Mouse (Mus musculus) midbrain, embryonic 14.5 days (tissue): ENCODE measurements at regions not wholly inside any gene's neighbourhood (a gene's known extent, or its start where the extent isn't known, plus 50 kb on each side); places are given as distances from the start of the nearest gene placed in this dataset.

Source experiments
- ATAC-seq: fragments of 200-750 bp; cut with Nextera tagmentation; 2 replicates; pipeline ENCODE4 v1.8.0; 2017; ENCODE audit warnings: moderate number of reproducible peaks, moderate library complexity; ENCODE audit not compliant: low FRiP score, low TSS enrichment
- DNase-seq: peaks from one replicate; pipeline ENCODE4 v3.0.0-alpha.2; 2015
- H3K27ac ChIP-seq: fragments of 300-500 bp; sonication (generic); replicated peaks from 2 replicates; pipeline ENCODE4 v1.5.1; 2014; ENCODE audit warnings: mild to moderate bottlenecking, low read depth, low read length, moderate library complexity
- H3K27me3 ChIP-seq: fragments of 300-500 bp; sonication (generic); 2 replicates; pipeline ENCODE4 v1.6.1; 2014; ENCODE audit warnings: low read length, control low read depth, mixed read lengths; ENCODE audit not compliant: control insufficient read depth, insufficient read depth
- H3K36me3 ChIP-seq: fragments of 300-500 bp; sonication (generic); 2 replicates; pipeline ENCODE4 v1.6.1; 2014; ENCODE audit warnings: low read length, control low read depth; ENCODE audit not compliant: control insufficient read depth, insufficient read depth
- H3K4me1 ChIP-seq: fragments of 300-500 bp; sonication (generic); 2 replicates; pipeline ENCODE4 v1.6.1; 2014; ENCODE audit warnings: mild to moderate bottlenecking, antibody characterized with exemption, low read length, control low read depth; ENCODE audit not compliant: control insufficient read depth, insufficient read depth
- H3K4me2 ChIP-seq: fragments of 300-500 bp; sonication (generic); 2 replicates; pipeline ENCODE4 v1.6.1; 2014; ENCODE audit warnings: mild to moderate bottlenecking, low read length, moderate library complexity
- H3K4me3 ChIP-seq: fragments of 300-500 bp; sonication (generic); replicated peaks from 2 replicates; pipeline ENCODE4 v1.5.1; 2014; ENCODE audit warnings: low read depth, low read length
- H3K9ac ChIP-seq: fragments of 300-500 bp; sonication (generic); replicated peaks from 2 replicates; pipeline ENCODE4 v1.6.1; 2014; ENCODE audit warnings: mild to moderate bottlenecking, low read length, moderate library complexity
- H3K9me3 ChIP-seq: fragments of 300-500 bp; sonication (generic); 2 replicates; pipeline ENCODE4 v1.6.1; 2016; ENCODE audit warnings: low read length, control low read depth, mixed read lengths; ENCODE audit not compliant: control insufficient read depth
- WGBS: fragments of 180-500 bp; shearing (Covaris S2); extraction: QIAGEN DNeasy Blood & Tissue Kit; methylation state at CpG from one replicate; pipeline ENCODE4 v1.1.7; 2014; 5-methylcytosine and 5-hydroxymethylcytosine counted together

GRCm38 (mm10) chr11:17637158-17637557, 316.5 kb downstream of the Etaa1 start:
- H3K27ac ChIP-seq = no peak overlapping the region
- no peaks in the 10 kb centered on the region for H3K9me3 ChIP-seq
- ATAC-seq (no peak), DNase-seq (no peak)
- H3K4me2 ChIP-seq = no peak overlapping the region
- no peak overlapping the region for H3K4me3 ChIP-seq
- H3K4me1 ChIP-seq = no peaks in the 10 kb centered on the region
- no peaks in the 10 kb centered on the region for H3K27me3 ChIP-seq
- H3K9ac ChIP-seq = no peak overlapping the region
- WGBS = 63% methylated on average over 3 of the region's 3 CpGs
- no peaks in the 10 kb centered on the region for H3K36me3 ChIP-seq

GRCm38 (mm10) chr11:17639922-17640321, 313.8 kb downstream of the Etaa1 start:
- H3K27me3 ChIP-seq = no peaks in the 10 kb centered on the region
- WGBS = 77% methylated on average over 7 of the region's 7 CpGs
- H3K4me1 ChIP-seq = no peaks in the 10 kb centered on the region
- no peak overlapping the region for H3K4me3 ChIP-seq
- H3K27ac ChIP-seq = no peak overlapping the region
- H3K36me3 ChIP-seq = no peaks in the 10 kb centered on the region
- ATAC-seq (no peak), DNase-seq (peak; percentile 14)
- H3K9ac ChIP-seq = no peak overlapping the region
- H3K4me2 ChIP-seq = no peak overlapping the region
- H3K9me3 ChIP-seq = no peaks in the 10 kb centered on the region

- no peaks in the 10 kb centered on the region for H3K36me3 ChIP-seq
- no peak for ATAC-seq
- H3K27me3 ChIP-seq = no peaks in the 10 kb centered on the region
- H3K4me3 ChIP-seq = no peak overlapping the region
- H3K4me2 ChIP-seq = no peak overlapping the region
- H3K9me3 ChIP-seq = no peaks in the 10 kb centered on the region
- no peak overlapping the region for H3K9ac ChIP-seq
- H3K4me1 ChIP-seq = no peaks in the 10 kb centered on the region
- H3K27ac ChIP-seq = no peak overlapping the region
- DNase-seq = no peak
These were observed 306.2 kb downstream of the Etaa1 start for GRCm38 (mm10) chr11:17647441-17647840.

- no peak for ATAC-seq
- no peaks in the 10 kb centered on the region for H3K9me3 ChIP-seq
- no peaks in the 10 kb centered on the region for H3K4me1 ChIP-seq
- no peak for DNase-seq
- WGBS = 46% methylated on average over 4 of the region's 4 CpGs
- H3K4me3 ChIP-seq = no peak overlapping the region
- no peak overlapping the region for H3K9ac ChIP-seq
- H3K27ac ChIP-seq = no peak overlapping the region
- no peak overlapping the region for H3K4me2 ChIP-seq
- H3K36me3 ChIP-seq = no peaks in the 10 kb centered on the region
- H3K27me3 ChIP-seq = no peaks in the 10 kb centered on the region
These were observed 302.1 kb downstream of the Etaa1 start for GRCm38 (mm10) chr11:17651389-17652156.

- H3K4me3 ChIP-seq = no peak overlapping the region
- H3K27ac ChIP-seq = no peak overlapping the region
- 92% methylated on average over 2 of the region's 2 CpGs for WGBS
- no peaks in the 10 kb centered on the region for H3K4me1 ChIP-seq
- no peak overlapping the region for H3K4me2 ChIP-seq
- ATAC-seq (no peak), DNase-seq (no peak)
- no peaks in the 10 kb centered on the region for H3K27me3 ChIP-seq
- H3K9me3 ChIP-seq = no peaks in the 10 kb centered on the region
- no peaks in the 10 kb centered on the region for H3K36me3 ChIP-seq
- no peak overlapping the region for H3K9ac ChIP-seq
These were observed 297.8 kb downstream of the Etaa1 start for GRCm38 (mm10) chr11:17655840-17656239.

GRCm38 (mm10) chr11:17657720-17658119, 296.0 kb downstream of the Etaa1 start:
- no peaks in the 10 kb centered on the region for H3K9me3 ChIP-seq
- no peak overlapping the region for H3K4me3 ChIP-seq
- 0 out of 2 replicates have a peak, but pooled peaks have one; percentile 28 for ATAC-seq
- H3K9ac ChIP-seq = no peak overlapping the region
- 71% methylated on average over 3 of the region's 3 CpGs for WGBS
- no peaks in the 10 kb centered on the region for H3K4me1 ChIP-seq
- no peak for DNase-seq
- H3K27ac ChIP-seq = no peak overlapping the region
- no peaks in the 10 kb centered on the region for H3K36me3 ChIP-seq
- H3K27me3 ChIP-seq = no peaks in the 10 kb centered on the region
- no peak overlapping the region for H3K4me2 ChIP-seq

- Histone ChIP-seq H3K36me3 (no peaks in the 10 kb centered on the region), H3K9me3 (no peaks in the 10 kb centered on the region), H3K27me3 (no peaks in the 10 kb centered on the region), H3K4me3 (no peak overlapping the region), H3K4me1 (no peaks in the 10 kb centered on the region), H3K9ac (no peak overlapping the region), H3K4me2 (no peak overlapping the region), H3K27ac (no peak overlapping the region)
- ATAC-seq (peak; percentile 75; the same call in 1 of the 2 replicates), DNase-seq (peak; percentile 67)
- 10% methylated on average over 3 of the region's 3 CpGs for WGBS
These were observed 295.4 kb downstream of the Etaa1 start for GRCm38 (mm10) chr11:17658289-17658688.

- DNase-seq (no peak), ATAC-seq (no peak)
- Histone ChIP-seq H3K36me3 (no peaks in the 10 kb centered on the region), H3K4me3 (no peak overlapping the region), H3K4me1 (0 out of 2 replicates have a peak, but pooled peaks cover 2% of the 10 kb centered on the region), H3K27ac (no peak overlapping the region), H3K9me3 (no peaks in the 10 kb centered on the region), H3K9ac (no peak overlapping the region), H3K4me2 (no peak overlapping the region), H3K27me3 (no peaks in the 10 kb centered on the region)
- WGBS = 69% methylated on average over 4 of the region's 4 CpGs
These were observed 295.0 kb downstream of the Etaa1 start for GRCm38 (mm10) chr11:17658717-17659116.

- no peak overlapping the region for H3K4me3 ChIP-seq
- DNase-seq (peak; percentile 61), ATAC-seq (no peak)
- no peak overlapping the region for H3K9ac ChIP-seq
- no peaks in the 10 kb centered on the region for H3K27me3 ChIP-seq
- WGBS = 77% methylated on average over 5 of the region's 5 CpGs
- H3K4me1 ChIP-seq = 0 out of 2 replicates have a peak, but pooled peaks cover 4% of the 10 kb centered on the region
- H3K4me2 ChIP-seq = no peak overlapping the region
- no peak overlapping the region for H3K27ac ChIP-seq
- no peaks in the 10 kb centered on the region for H3K9me3 ChIP-seq
- no peaks in the 10 kb centered on the region for H3K36me3 ChIP-seq
These were observed 289.8 kb downstream of the Etaa1 start for GRCm38 (mm10) chr11:17663893-17664292.
